Mouse (Mus musculus) thymus, postnatal 4 days (tissue): Measurements from ENCODE around the gene Fgd5.

Experiments
- DNase-seq: peaks from one replicate; pipeline ENCODE4 v3.0.0; 2021

Fgd5 gene

GRCm38 (mm10) chr6:92010895-92011294 lies 32.2 kb downstream of the Fgd5 start:
- no peak for DNase-seq

GRCm38 (mm10) chr6:92012413-92012812 lies 33.7 kb downstream of the Fgd5 start:
- no peak for DNase-seq

- no peak for DNase-seq
Measured at GRCm38 (mm10) chr6:92013035-92013434, 34.4 kb downstream of the Fgd5 start.

- DNase-seq = no peak
Measured at GRCm38 (mm10) chr6:92013620-92014019, 34.9 kb downstream of the Fgd5 start.

GRCm38 (mm10) chr6:92014936-92015335 lies 36.3 kb downstream of the Fgd5 start:
- no peak for DNase-seq

- DNase-seq = no peak
Measured at GRCm38 (mm10) chr6:92015848-92016247, 37.2 kb downstream of the Fgd5 start.

GRCm38 (mm10) chr6:92016738-92017137 lies 38.1 kb downstream of the Fgd5 start:
- no peak for DNase-seq

GRCm38 (mm10) chr6:92018421-92018820 lies 39.7 kb downstream of the Fgd5 start:
- no peak for DNase-seq

GRCm38 (mm10) chr6:92021061-92021460 lies 42.4 kb downstream of the Fgd5 start:
- no peak for DNase-seq

- DNase-seq = no peak
Measured at GRCm38 (mm10) chr6:92021506-92021905, 42.8 kb downstream of the Fgd5 start.

GRCm38 (mm10) chr6:92025252-92025651 lies 46.6 kb downstream of the Fgd5 start:
- no peak for DNase-seq

GRCm38 (mm10) chr6:92027379-92027778 lies 48.7 kb downstream of the Fgd5 start:
- no peak for DNase-seq

GRCm38 (mm10) chr6:92030646-92031045 lies 52.0 kb downstream of the Fgd5 start:
- no peak for DNase-seq

GRCm38 (mm10) chr6:92034713-92035112 lies 56.0 kb downstream of the Fgd5 start:
- no peak for DNase-seq

- no peak for DNase-seq
Measured at GRCm38 (mm10) chr6:92036372-92036771, 57.7 kb downstream of the Fgd5 start.

GRCm38 (mm10) chr6:92038158-92038557 lies 59.5 kb downstream of the Fgd5 start:
- no peak for DNase-seq

GRCm38 (mm10) chr6:92041271-92041670 lies 62.6 kb downstream of the Fgd5 start:
- no peak for DNase-seq

GRCm38 (mm10) chr6:92042055-92042454 lies 63.4 kb downstream of the Fgd5 start:
- no peak for DNase-seq

- DNase-seq = no peak
Measured at GRCm38 (mm10) chr6:92042850-92043249, 64.2 kb downstream of the Fgd5 start.

GRCm38 (mm10) chr6:92057768-92058167 lies 79.1 kb downstream of the Fgd5 start:
- DNase-seq = no peak

- no peak for DNase-seq
Measured at GRCm38 (mm10) chr6:92061725-92062124, 83.0 kb downstream of the Fgd5 start.

GRCm38 (mm10) chr6:92063452-92063851 lies 84.8 kb downstream of the Fgd5 start:
- no peak for DNase-seq

GRCm38 (mm10) chr6:92064101-92064500 lies 85.4 kb downstream of the Fgd5 start:
- DNase-seq = no peak

- DNase-seq = peak; percentile 81
Measured at GRCm38 (mm10) chr6:92065721-92066496, 87.2 kb downstream of the Fgd5 start.

GRCm38 (mm10) chr6:92067146-92067790 lies 88.6 kb downstream of the Fgd5 start:
- peak; percentile 82 for DNase-seq
